Mouse (Mus musculus) layer of hippocampus, postnatal 36 days (tissue): ENCODE data around the gene Tm6sf2. TPM values are rescaled to one million over a fixed set of nuclear protein-coding genes. Genes with fewer than 3 reads are reported as not detected.
"Not testable (repeated sequence)": the region's sequence is repeated elsewhere in the genome, so short reads cannot be mapped to it uniquely, and the experiment has no call there.

Experiments used
- DNase-seq, 2 experiments: peaks; one replicate each; pipeline ENCODE4 v3.0.0; 2022
- total RNA-seq, 2 experiments: library from RNA; stranded (reverse); gene quantifications; 2 replicates each; pipeline ENCODE4 v1.2.3; 2021

The Tm6sf2 gene
- 1 to 10 TPM; 5.0 to 8.5 TPM for total RNA-seq

- no peak for DNase-seq
Measured at GRCm38 (mm10) chr8:70072441-70073069, at the start of gene Tm6sf2. Tm6sf2 (plus strand) TSS chr8:70072924.

GRCm38 (mm10) chr8:70023596-70023995 lies 49.1 kb upstream of the Tm6sf2 start:
- peak in 1 of 2 experiments; percentile 13 for DNase-seq

DNA sequence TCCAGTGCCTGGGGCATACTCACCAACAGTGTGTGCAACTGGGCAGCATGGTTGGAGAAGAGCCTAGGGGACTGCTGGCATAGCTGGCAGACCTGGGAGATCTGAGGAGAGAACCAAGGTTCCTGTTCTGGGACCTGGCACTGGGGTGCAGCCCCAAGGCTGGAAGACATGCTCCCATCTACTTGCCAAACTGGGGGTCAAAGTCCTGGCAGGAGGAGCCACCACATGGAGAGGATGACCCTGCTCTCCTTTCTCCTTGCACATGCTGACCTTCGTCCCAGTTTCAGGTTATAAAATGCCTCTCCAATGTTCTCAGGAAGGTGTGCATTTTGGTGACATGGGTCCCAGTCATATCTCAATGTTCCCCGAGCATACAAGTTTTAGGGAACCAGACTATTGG lies 46.6 kb upstream of the Tm6sf2 start:
- DNase-seq = no peak

DNA sequence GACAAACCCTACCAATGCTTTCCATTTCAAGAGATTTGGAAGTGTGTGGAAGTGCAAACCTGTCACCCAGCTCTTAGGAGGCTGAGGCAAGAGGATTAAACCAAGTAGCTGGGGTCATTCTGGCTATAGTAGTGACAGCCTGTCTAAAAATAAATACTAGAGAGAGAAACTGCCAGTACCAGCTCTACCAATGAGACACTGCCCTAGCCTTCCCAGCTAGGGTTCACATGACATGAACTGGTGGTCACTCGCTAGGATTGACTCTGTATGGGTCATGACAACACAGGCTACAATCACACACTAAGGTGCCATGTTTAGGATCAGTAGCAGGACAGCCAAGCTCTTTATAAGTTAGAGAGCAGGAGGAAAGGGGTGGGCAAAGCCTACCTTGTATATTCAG lies 42.5 kb upstream of the Tm6sf2 start:
- no peak for DNase-seq

DNA sequence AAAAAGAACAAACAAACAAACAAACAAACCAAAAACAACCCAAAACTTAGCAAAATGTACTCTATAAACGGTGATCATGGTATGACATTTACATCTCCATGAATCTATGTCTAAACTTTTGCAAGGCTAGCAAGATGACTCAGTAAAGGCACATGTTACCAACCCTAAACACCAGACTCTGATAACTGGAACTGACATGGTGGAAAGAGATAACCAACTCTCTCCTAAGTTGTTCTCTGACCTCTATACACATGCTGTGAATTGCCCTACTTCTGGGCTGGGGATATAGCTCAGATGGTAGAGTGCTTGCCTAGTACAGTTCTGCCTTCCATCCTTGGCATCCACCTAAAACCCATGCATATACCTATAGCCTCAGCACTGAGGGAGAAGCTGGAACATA lies 34.7 kb upstream of the Tm6sf2 start:
- DNase-seq = no peak

DNA sequence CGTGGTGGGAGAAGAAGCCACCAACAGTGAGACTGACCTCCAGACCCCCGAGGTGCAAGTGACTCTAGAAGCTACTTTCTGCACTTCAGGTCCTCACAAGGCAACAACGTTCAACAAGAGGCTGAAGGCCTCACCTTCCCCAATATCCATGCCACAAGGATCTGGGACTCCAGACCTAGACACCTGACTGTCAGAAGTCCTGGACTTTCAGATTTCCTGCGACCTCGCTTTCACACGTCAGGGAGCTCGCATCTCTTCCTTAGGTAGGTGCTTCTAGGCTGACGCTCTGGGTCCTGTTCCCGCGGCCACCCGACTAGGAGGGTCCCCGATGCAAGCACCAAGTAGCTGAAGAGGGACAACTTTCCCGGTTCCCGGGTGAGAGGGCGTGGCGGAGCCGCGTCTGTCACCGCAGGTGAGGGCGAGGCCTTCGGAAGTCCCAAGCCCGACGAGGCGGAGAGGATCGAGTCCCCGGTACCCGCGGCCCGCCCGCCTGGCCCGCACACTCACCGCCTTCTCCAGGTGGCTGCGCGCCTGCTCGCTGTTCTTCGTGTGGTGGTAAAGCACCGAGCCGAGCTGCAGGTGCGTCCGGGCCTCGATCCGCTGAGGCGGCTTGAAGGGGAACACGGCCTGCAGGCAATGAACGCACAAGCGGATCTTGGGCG lies 30.7 kb upstream of the Tm6sf2 start:
- no peak for DNase-seq

GRCm38 (mm10) chr8:70042583-70043455 lies 29.9 kb upstream of the Tm6sf2 start, which contains the start of the genes Mau2 and Sugp1:
Mau2 (minus strand) TSS chr8:70042734.
Sugp1 (plus strand) TSS chr8:70042813.
- DNase-seq = peak; percentile 94 to 96

DNA sequence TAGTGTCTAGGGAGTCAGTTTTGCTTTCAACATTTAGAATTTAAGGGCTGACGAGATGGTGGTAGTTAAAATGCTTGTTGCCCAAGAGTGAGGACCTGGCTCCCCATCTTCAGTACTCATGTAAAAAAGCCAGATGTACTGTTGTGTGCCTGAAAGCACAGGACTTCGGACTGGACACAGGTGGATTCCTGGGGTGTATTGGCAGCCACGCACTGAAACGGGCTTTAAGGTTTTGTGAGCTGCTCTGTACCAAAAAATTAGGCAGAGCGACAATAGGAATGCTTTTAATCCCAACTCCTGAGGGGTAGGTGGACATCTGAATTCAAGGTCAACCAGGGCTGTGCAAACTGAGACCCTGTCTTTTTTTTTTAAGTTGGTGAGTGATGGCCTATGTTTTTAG lies 28.7 kb upstream of the Tm6sf2 start:
- DNase-seq = no peak

GRCm38 (mm10) chr8:70049662-70050061 lies 23.1 kb upstream of the Tm6sf2 start:
- DNase-seq = no peak

DNA sequence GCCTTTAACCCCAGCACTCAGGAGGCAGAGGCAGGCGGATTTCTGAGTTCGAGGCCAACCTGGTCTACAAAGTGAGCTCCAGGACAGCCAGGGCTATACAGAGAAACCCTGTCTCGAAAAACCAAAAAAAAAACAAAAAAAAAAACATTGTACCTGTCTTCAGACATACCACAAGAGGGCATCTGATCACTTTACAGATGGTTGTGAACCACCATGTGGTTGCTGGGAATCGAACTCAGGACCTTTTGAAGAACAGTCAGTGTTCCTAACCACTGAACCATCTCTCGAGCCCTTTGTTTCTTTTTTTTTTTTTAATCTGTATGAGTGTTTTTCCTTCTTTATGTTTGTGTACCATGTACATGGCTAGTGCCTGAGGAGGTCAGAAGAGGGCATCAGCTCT lies 22.3 kb upstream of the Tm6sf2 start:
- DNase-seq = not testable (repeated sequence)

GRCm38 (mm10) chr8:70057721-70058120 lies 15.0 kb upstream of the Tm6sf2 start:
- no peak for DNase-seq

- no peak for DNase-seq
Measured at GRCm38 (mm10) chr8:70071836-70072440, 786 bp upstream of the Tm6sf2 start.

- DNase-seq = no peak
Measured at GRCm38 (mm10) chr8:70073120-70073519, 396 bp downstream of the Tm6sf2 start.

DNA sequence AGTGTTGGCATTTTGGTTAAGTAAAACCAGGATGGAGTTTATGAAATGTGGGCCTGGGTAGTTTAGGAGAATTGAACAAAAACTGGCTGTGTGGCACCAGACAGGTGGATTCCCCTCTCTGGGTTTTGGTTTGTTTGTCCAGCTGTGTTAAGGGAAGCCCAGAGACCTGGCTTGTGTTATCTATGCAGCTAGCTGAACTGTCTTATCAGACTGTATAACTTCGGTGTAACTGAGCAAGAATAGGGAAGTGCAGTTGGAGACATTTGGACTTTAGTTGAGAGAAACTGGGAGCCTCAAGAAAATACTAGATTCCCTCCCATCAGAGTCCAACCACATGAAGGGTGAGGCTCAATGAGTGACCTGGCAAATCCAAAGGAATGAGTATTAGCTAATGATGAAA lies 958 bp downstream of the Tm6sf2 start:
- DNase-seq = no peak

DNA sequence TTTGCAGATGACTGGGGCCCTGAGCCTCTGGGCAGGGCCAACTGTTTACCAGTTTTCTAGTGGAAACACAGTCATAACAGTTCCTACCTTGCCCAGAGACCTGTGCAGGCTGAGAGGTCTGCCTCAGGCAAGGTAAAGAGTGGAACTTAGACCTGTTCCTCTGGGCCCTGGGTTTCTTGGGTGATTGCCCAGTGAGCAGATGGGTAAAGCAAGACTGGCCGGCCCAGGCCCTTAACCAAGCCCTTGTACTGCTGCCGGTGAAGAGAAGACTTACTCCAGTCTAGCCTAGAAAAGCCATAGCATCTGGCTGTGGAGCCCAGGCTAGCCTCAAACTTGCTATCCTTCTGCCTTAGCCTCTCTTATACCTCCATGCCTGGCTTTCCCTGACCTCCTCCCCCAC lies 9.3 kb downstream of the Tm6sf2 start:
- DNase-seq = no peak

- peak in 1 of 2 experiments; percentile 53 for DNase-seq
Measured at GRCm38 (mm10) chr8:70083285-70083684, 10.6 kb downstream of the Tm6sf2 start, which contains the start of gene Hapln4. Hapln4 (plus strand) TSS chr8:70083457.

GRCm38 (mm10) chr8:70084191-70085065 lies 11.7 kb downstream of the Tm6sf2 start:
- DNase-seq = no peak

GRCm38 (mm10) chr8:70086151-70086550 lies 13.4 kb downstream of the Tm6sf2 start:
- no peak for DNase-seq

- no peak for DNase-seq
Measured at GRCm38 (mm10) chr8:70087237-70087636, 14.5 kb downstream of the Tm6sf2 start.

DNA sequence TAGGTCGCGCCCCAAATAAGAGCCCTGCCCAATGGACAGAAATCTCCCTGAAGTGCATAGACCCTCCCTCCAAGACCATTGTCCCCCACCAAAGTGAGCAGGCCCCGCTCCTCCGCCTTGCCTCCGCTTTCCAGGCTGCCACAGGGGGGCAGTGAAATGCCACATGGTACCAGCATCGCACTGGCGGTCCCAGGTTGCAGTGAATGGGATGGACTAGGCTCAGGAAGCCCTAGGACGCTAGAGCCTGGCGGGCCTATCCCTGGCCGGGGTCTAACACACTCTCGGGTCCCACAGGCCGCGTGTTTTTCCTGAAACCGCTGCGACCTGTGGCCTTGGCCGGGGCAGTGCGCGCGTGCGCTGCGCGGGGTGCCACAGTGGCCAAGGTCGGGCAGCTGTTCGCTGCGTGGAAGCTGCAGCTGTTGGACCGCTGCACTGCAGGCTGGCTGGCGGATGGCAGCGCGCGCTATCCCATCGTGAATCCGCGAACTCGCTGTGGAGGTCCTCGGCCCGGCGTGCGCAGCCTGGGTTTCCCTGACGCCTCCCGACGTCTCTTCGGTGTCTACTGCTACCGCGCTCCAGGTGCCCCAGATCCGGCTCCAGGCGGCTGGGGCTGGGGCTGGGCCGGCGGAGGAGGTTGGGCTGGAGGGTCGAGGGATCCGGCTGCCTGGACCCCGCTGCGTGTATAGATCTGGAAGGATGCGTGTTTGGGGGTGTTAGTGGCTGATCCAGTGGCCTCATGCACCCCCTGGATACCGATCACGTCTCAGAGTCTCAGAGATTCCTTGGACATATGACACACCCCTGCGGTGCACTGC lies 15.3 kb downstream of the Tm6sf2 start:
- peak; percentile 72 to 75 for DNase-seq
